Mouse (Mus musculus) heart, postnatal 0 days (tissue): ENCODE data around the gene Clmp.

ENCODE experiments used
- CTCF ChIP-seq: IDR thresholded peaks from 2 replicates; pipeline ENCODE4 v1.5.1; 2016; ENCODE audit warnings: antibody characterized with exemption, control low read depth, low read depth
- EP300 ChIP-seq: IDR thresholded peaks from 2 replicates; pipeline ENCODE4 v1.6.1; 2016; ENCODE audit warnings: antibody characterized with exemption, low read depth

DNA sequence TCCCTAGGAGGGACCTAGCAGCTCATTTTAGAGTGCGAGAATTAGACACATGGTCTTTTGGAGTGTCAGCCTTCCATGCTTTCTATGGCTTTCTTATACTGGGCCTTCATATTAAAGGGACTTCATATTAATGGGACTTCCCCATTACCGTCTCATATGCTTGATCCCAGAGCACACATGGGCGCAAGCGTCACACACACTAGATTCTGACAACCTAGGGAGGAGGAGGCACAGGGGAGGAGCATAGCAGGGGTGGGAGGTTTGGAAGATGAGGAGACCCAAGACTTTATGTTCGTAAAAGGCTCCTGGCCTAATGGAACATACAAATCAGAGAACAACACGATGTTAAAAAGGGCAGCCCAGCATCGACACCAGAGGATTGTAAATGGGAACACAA, 23.4 kb downstream of the Clmp start:
- TF ChIP-seq CTCF: no peak
- TF ChIP-seq EP300: no peak
